Mouse (Mus musculus) pancreas, adult 10 weeks (tissue): Measurements from ENCODE around the gene Gm21173. TPM values are rescaled to one million over a fixed set of nuclear protein-coding genes. Genes with fewer than 3 reads are reported as not detected.

ENCODE experiments used
- polyA plus RNA-seq: library from polyadenylated mRNA; stranded (reverse); fragments of 350-450 nt; fragmentation: Illumina TruSeq; extraction: RNeasy Lipid Tissue Mini Kit (QIAGEN cat#74804); gene quantifications from one replicate; pipeline ENCODE4 v1.2.3, GENCODE M21; 2015; ENCODE audit warnings: low read depth, low replicate concordance; ENCODE audit not compliant: insufficient read depth

Gm21173 gene
- not detected for polyA plus RNA-seq

DNA sequence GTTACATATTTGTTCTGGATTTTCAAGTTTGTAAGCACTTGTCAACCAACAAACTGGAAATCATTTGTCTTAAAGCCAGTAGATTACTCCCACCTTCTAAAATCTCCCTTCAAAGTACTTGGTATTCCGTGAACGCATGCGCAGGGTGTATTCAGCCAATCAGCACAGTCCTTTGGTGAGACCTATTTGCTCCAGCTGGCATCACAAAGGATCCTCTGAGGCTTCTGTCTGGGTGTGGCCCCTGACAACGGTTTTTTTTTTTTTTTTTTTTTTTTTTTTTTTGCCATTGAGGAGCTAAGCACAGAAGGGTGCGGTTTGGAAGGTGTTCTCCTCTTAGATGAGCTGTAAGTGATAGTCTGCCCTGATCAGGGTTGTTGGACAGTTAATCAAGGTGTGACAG is at the start of gene Gm21173:
Gene Gm21173 (plus strand): TSS at position 301 of the 400 bp plus-strand sequence.

